Mouse (Mus musculus): ENCODE measurements at regions not wholly inside any gene's neighbourhood (a gene's known extent, or its start where the extent isn't known, plus 50 kb on each side); places are given as distances from the start of the nearest gene placed in this dataset.

DNA sequence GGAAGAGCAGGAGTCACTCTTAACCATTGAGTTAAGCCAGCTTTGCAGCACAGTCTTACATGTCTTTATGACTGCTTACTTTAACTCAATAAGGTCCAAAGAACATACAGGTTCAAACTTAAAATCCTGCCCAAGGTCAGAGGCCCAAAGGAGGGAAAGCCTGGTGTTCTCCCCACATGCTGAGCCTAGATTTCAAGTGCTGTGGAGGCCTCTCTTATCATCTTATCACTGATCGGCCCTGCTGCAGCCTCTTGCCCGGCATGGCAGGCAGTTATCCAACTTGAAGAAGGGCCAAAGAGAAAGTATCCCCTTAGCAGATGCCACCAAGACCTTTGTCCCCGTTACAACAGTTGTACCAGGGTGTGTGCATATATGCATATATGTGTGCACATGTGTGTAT, 170.0 kb upstream of the Dynlrb2 start:
- Histone ChIP-seq H3K4me1 (ENCODE audit: control insufficient read depth, insufficient read depth, low read length) (no peaks in the 10 kb centered on the region), H3K4me3 (replicated peaks; ENCODE audit: extremely low read depth, low read depth, low read length) (no peak overlapping the region)
- no peak for DNase-seq
- WGBS: 59% methylated on average over 3 of the region's 3 CpGs
- TF ChIP-seq CTCF (IDR thresholded peaks at IDR 0.05; ENCODE audit: insufficient read depth, low read length): no peak

DNA sequence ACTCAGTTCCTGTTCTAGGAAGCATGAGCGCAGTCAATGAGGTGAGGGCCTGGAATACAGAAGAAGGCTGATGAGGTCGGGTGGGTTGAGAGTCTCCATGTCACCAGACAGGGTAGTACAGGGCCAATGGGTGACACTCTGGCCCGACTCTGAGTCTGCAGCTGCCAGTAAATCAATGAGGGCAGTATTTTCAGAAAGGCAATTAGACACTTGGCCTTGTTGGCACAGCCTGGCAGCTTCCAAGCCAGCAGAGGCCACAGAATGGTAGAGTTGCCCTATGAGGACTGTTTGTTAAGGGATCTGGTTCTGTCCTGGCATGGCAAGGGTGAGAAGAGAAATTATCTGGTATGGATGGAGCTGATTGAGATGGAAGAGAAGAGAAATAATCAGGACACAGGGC, 170.7 kb upstream of the Dynlrb2 start:
- DNase-seq: no peak
- TF ChIP-seq CTCF (IDR thresholded peaks at IDR 0.05; ENCODE audit: insufficient read depth, low read length) (no peak), POLR2A (IDR thresholded peaks at IDR 0.05; ENCODE audit: borderline replicate concordance, extremely low read depth, low read depth, low read length) (no peak)
- WGBS: 83% methylated on average over 3 of the region's 3 CpGs
- no peaks in the 10 kb centered on the region for H3K4me1 ChIP-seq (ENCODE audit: control insufficient read depth, insufficient read depth, low read length)
- H3K4me3 ChIP-seq (replicated peaks; ENCODE audit: extremely low read depth, low read depth, low read length): no peak overlapping the region

DNA sequence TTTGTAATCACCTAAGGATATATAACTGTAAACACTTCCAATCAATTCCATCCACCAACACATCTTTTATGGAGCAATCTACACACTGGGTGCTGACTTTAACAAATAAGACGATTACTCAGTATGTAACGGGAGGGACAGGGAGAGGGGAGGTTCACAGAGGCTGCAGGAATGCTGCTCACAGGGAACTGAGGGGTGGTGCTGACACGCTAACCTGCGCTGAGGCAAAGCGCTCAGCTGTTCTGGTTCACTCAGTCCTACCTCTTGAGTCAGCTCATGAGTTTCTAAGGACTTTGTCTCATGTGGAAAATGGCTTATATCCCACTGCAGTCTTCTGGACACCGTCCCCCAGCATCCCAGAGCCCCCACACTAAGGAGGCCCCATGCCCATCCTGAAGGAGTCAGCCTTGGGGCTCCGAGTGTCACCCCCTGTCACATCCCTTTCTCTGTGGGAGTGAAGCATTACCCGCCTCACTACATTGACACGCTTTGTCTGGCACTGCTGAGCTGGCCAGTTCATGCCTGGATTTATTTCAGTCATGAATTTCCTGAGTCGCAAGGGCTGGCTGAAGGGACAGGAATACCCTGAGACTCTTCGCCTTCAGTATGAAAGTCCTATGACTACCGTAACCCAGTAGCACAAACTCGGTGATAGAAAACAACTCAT, 184.6 kb upstream of the Dynlrb2 start:
- no peak for DNase-seq
- Histone ChIP-seq H3K4me1 (ENCODE audit: control insufficient read depth, insufficient read depth, low read length) (no peaks in the 10 kb centered on the region), H3K4me3 (replicated peaks; ENCODE audit: extremely low read depth, low read depth, low read length) (no peak overlapping the region)
- 86% methylated on average over 13 of the region's 13 CpGs for WGBS
- TF ChIP-seq CTCF (IDR thresholded peaks at IDR 0.05; ENCODE audit: insufficient read depth, low read length) (no peak), POLR2A (IDR thresholded peaks at IDR 0.05; ENCODE audit: borderline replicate concordance, extremely low read depth, low read depth, low read length) (no peak)

DNA sequence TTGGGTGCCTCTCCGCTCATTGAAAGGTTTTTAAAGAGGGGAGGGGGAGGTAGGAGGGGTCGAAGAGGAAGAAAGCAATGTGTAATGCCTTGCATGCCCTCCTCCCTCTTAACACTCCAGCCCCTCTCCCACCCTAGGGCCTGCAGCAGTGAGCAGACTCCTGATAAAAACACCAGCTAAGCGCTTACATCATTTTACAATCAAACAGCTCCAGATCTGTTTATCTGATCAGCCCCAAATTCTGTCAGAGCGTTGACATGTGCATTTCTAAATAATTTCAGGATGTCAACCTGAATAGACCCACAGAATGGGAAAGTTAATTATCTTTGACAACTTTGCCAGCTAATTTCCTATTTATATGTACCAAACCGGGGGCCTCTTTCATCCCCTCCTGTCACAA, 189.4 kb upstream of the Dynlrb2 start:
- H3K4me3 ChIP-seq (replicated peaks; ENCODE audit: extremely low read depth, low read depth, low read length): no peak overlapping the region

DNA sequence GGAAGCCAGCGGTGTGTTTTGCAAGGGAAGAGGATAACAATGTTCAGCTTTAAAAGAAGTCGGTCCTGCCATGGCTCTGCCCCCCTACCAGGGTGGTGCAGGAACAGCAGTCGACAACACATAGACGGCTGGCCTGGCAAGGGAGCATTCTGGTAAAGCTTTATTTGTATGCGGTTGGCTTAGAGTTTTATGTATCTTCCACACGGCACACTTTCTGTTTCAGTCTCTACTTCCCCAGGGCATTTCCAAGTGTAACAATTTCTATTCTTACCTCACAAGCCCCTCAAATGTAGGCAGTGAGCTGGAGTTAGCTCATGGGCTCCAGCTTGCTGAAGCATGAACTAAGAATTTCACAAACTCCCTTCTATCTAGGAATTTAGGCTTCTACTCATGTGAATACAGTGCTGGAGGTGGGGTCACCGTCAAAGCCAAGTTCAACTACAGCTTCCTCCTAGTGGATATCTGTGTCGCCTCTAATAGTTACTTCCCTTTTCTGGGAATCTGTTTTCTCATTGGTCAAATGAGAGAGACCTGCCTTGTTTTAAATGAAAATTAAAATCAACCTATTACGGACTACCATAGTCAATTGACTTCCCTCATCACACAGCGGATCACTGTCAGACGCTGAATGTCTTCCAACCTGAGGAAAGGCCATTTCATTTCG, 190.2 kb upstream of the Dynlrb2 start:
- no peak overlapping the region for H3K4me3 ChIP-seq (replicated peaks; ENCODE audit: extremely low read depth, low read depth, low read length)
- H3K4me1 ChIP-seq (ENCODE audit: control insufficient read depth, insufficient read depth, low read length): no peaks in the 10 kb centered on the region
- 74% methylated on average over 12 of the region's 12 CpGs for WGBS
- TF ChIP-seq CTCF (IDR thresholded peaks at IDR 0.05; ENCODE audit: insufficient read depth, low read length): no peak
- TF ChIP-seq POLR2A (IDR thresholded peaks at IDR 0.05; ENCODE audit: borderline replicate concordance, extremely low read depth, low read depth, low read length): no peak
- no peak for DNase-seq

More for the DNA sequence above, 189.4 kb upstream of the Dynlrb2 start:
- 38% methylated on average over 5 of the region's 5 CpGs for WGBS
- DNase-seq: no peak
- H3K4me1 ChIP-seq (ENCODE audit: control insufficient read depth, insufficient read depth, low read length): no peaks in the 10 kb centered on the region
- TF ChIP-seq CTCF (IDR thresholded peaks at IDR 0.05; ENCODE audit: insufficient read depth, low read length) (no peak), POLR2A (IDR thresholded peaks at IDR 0.05; ENCODE audit: borderline replicate concordance, extremely low read depth, low read depth, low read length) (no peak)

DNA sequence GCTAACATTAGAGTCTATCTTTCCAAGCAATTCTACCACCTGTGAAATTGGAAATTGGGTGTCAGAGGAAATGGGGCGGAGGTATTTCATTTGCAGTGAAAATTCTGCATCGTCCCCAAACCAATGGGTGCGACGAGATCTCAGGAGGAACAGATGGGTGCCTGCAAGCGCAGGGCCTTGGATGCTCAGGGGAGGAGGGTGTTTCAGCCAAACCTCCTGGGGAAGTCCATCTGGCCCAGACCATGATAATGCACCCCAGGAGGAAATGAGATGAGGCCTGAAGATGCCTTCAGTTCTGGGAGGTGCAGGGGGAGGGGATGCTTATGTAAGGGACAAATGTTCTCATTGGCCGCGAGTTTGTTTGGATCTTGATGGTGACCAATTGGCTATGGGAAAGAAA, 205.9 kb upstream of the Dynlrb2 start:
- DNase-seq: no peak
- 91% methylated on average over 7 of the region's 7 CpGs for WGBS
- Histone ChIP-seq H3K4me3 (replicated peaks; ENCODE audit: extremely low read depth, low read depth, low read length) (no peak overlapping the region), H3K4me1 (ENCODE audit: control insufficient read depth, insufficient read depth, low read length) (no peaks in the 10 kb centered on the region)
- no peak for TF ChIP-seq POLR2A (IDR thresholded peaks at IDR 0.05; ENCODE audit: borderline replicate concordance, extremely low read depth, low read depth, low read length)
- no peak for TF ChIP-seq CTCF (IDR thresholded peaks at IDR 0.05; ENCODE audit: insufficient read depth, low read length)

DNA sequence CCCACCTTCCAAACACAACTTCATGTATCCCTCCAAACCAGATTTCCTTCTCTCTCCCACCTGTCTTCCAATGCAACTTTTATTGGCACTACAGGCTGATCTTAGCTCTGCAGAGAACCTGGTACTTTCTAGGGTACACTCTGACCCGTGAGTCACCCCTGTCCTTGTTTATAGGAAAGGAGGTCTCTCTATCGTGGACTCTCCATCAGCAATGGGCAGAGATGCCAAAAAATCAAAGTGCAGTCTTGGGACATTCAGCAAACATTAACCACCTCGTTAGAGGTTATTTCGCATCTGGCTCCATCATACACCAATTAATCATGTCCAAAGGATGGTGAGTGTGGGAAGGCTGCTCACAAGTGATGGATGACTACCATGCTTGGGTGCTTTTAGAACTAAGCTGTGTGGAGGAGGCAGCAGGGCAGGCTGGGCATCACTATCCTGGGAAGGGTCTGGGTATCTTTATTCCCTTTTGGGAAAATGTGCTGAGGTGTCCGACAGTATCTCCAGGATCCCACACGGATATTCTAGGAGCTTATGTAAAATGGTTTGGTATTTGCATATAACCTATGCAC, 214.0 kb upstream of the Dynlrb2 start:
- no peak for DNase-seq
- Histone ChIP-seq H3K4me1 (ENCODE audit: control insufficient read depth, insufficient read depth, low read length) (no peaks in the 10 kb centered on the region), H3K4me3 (replicated peaks; ENCODE audit: extremely low read depth, low read depth, low read length) (no peak overlapping the region)
- no peak for TF ChIP-seq POLR2A (IDR thresholded peaks at IDR 0.05; ENCODE audit: borderline replicate concordance, extremely low read depth, low read depth, low read length)
- no peak for TF ChIP-seq CTCF (IDR thresholded peaks at IDR 0.05; ENCODE audit: insufficient read depth, low read length)
- 62% methylated on average over 6 of the region's 6 CpGs for WGBS

DNA sequence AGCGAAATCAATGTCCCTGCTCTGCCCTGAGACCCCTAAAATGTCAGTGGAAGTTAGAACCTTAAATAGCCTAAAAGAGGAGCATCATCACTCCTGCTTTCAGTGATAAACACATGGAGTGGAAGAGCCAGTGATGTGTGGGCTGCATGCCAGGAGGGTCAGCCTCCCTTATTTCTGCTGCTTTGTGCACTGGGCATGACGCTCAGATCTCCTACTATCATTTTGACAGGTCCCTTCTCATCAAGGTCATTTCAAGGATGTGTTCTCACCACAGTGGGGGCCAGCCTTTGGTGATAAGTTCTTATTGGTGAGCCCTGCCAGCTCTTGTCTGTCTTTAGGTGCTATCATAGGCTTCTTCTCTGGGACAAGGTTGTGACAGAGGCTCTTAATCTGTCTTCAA, 215.5 kb upstream of the Dynlrb2 start:
- Histone ChIP-seq H3K4me3 (replicated peaks; ENCODE audit: extremely low read depth, low read depth, low read length) (no peak overlapping the region), H3K4me1 (ENCODE audit: control insufficient read depth, insufficient read depth, low read length) (no peaks in the 10 kb centered on the region)
- TF ChIP-seq POLR2A (IDR thresholded peaks at IDR 0.05; ENCODE audit: borderline replicate concordance, extremely low read depth, low read depth, low read length) (no peak), CTCF (IDR thresholded peaks at IDR 0.05; ENCODE audit: insufficient read depth, low read length) (no peak)
- no peak for DNase-seq
- 83% methylated on average over 2 of the region's 2 CpGs for WGBS

DNA sequence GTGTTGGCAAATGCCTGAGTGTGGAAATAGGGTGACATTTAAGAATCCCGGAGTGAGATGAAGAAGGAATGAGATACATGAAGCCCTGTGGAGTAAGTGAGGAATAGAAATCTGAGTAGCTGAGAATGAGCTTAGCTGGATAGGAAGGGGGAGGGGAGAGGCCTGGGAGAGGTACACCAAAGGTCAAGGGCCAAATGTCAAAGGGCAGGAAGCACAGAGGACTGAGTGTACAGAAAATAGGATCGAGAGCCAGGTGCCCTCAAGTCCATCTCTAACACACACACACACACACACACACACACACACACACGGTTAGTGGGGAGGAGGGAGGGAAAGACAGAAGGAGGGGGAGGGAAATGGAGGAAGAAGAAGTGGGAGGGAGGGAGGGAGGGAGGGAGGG, 220.8 kb upstream of the Dynlrb2 start:
- no peak for DNase-seq
- TF ChIP-seq POLR2A (IDR thresholded peaks at IDR 0.05; ENCODE audit: borderline replicate concordance, extremely low read depth, low read depth, low read length) (no peak), CTCF (IDR thresholded peaks at IDR 0.05; ENCODE audit: insufficient read depth, low read length) (no peak)
- Histone ChIP-seq H3K4me3 (replicated peaks; ENCODE audit: extremely low read depth, low read depth, low read length) (no peak overlapping the region), H3K4me1 (ENCODE audit: control insufficient read depth, insufficient read depth, low read length) (no peaks in the 10 kb centered on the region)
- WGBS: 29% methylated on average over 2 of the region's 3 CpGs

DNA sequence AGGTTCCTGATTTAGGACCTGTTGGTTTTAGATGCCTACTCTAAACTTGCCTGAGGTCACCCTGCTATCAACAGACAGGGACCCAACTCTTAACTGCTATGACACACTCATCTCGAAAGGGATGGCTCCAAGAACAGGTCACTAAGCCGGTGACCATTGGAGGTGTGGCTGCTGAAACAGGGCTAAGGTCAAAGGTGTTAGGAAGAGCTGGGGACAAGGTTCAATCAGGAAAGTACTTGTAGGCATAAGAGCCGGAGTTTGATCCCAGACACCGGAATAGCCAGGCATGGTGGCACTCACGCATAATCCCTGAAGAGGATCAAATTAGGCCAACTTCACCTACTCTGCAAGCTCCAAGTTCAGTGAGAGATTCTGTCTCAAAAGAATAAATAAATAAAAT, 222.4 kb upstream of the Dynlrb2 start:
- Histone ChIP-seq H3K4me1 (ENCODE audit: control insufficient read depth, insufficient read depth, low read length) (no peaks in the 10 kb centered on the region), H3K4me3 (replicated peaks; ENCODE audit: extremely low read depth, low read depth, low read length) (no peak overlapping the region)
- no peak for DNase-seq
- no peak for TF ChIP-seq POLR2A (IDR thresholded peaks at IDR 0.05; ENCODE audit: borderline replicate concordance, extremely low read depth, low read depth, low read length)
- TF ChIP-seq CTCF (IDR thresholded peaks at IDR 0.05; ENCODE audit: insufficient read depth, low read length): no peak
- WGBS: 95% methylated on average over 5 of the region's 5 CpGs
